Mouse (Mus musculus): ENCODE measurements at regions not wholly inside any gene's neighbourhood (a gene's known extent, or its start where the extent isn't known, plus 50 kb on each side); places are given as distances from the start of the nearest gene placed in this dataset.
A peak's percentile ranks its signal among the peaks of the same experiment; 100 is the strongest.

DNA sequence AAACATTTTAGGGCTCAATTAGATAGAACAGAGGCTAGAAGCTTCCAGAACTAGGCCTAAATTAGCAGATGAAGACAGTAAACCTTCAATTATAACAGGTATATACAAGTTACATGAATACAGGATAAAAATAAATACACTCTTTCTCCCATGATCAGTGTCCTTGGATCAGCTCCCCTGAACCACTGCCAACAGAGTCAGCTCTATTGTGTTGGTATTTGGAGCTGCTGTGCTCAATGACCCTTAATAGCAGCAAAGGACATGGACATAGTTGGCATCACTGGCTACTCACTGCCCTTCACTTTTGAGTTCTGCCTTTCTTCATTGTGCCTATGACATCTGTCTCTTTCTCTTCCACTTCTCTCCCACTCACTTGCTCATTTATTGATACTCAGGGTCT lies 639.1 kb upstream of the 4921530L21Rik start:
- no peak for DNase-seq (ENCODE audit: extremely low read depth, low read depth)

GRCm38 (mm10) chr14:95248859-95249258 lies 632.2 kb upstream of the 4921530L21Rik start:
- no peak for DNase-seq (ENCODE audit: extremely low read depth, low read depth)

DNA sequence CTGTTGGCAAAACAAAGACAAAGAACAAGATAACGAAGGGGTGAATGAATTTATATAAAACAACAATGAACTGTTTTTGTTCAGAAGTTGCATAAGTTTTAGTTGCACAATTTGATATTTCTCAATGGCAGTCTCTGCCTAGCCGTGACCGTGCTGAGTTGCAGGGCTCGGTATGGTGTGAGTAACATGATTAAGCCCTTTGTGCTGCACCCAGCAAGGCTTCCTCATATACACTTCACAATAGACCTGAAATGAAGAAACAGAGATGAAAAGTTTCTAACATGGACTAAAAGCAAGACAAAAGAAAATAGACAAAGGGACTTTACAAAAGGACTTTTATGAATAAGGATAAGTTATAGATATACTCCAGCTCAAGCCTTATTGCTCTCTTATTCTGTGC lies 624.9 kb upstream of the 4921530L21Rik start:
- no peak for DNase-seq (ENCODE audit: extremely low read depth, low read depth)

- DNase-seq (ENCODE audit: extremely low read depth, low read depth): no peak
Observed at GRCm38 (mm10) chr14:95281431-95281830, 599.6 kb upstream of the 4921530L21Rik start.

DNA sequence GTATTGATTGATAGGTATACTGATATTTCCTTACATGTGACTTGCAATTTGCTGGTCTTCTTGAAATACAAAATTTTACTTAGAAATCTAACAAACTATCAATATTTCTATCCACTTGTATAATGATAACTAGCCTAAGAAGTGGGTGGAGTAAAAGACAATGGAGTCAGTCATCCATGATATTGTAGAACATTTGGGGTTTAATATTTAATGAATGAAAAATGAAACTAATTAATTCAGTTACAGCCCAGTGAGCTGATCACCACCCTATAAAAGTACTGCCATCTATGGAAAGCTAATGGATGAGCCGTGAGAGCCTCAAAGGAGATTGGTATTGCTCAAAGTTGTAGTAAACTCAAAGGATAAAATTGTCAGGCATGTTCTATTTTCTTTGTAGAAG lies 599.0 kb upstream of the 4921530L21Rik start:
- no peak for DNase-seq (ENCODE audit: extremely low read depth, low read depth)

DNA sequence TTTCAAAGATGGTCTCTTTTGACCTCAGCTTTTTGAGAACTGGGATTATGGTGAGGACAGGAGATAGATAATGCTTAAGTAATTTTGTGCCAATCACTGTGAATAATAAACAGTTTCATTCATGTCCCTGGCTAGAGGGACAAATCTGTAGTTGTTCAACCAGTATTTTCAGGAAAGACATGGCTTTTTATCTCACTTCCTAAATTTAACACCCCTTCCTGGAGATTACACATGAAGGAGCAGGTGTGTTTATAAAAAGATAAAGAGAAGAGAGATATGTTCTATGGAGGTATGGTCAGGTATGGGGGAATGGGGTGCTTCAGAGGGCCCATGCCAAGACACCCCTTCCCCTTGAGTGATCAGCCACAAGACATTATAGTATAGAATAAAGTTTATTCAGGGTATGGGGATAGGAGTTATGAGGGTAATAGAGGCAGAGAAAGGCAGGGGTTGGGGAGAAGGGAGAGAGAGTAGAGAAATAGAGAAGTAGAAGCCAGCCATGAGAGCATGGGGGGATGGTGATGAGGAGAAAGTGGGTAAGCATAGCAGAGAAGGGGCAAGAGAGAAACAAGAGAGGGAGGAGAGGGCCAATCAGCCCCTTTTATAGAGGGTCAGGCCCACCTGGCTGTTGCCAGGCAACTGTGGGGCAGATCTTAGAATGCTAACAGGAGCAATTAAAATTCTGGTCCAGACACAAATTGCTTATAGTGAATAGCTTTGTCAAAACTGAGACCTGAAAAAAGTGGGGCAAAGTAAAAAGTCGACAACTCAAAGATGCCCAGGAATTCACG lies 566.7 kb upstream of the 4921530L21Rik start:
- DNase-seq (ENCODE audit: extremely low read depth, low read depth): peak; percentile 3

DNA sequence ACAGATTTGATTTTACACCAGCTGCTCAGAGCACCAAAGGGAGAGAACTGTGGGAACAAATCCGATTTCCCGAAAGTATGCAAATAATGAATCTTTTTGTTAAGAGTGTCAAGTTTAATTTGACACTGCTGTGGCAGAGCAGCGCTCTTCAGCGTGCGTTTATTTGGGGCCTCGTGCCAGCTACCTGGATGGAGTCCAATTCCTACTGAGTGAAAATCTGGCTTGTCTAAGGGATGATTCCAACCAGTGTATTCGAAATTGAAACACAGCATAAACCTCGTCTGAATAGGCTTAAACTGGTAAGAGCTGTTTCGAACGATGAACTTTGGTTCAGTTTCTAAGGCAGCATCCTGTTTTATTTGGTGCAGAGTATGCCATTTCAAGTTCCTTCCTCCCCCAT lies 524.1 kb upstream of the 4921530L21Rik start:
- DNase-seq (ENCODE audit: extremely low read depth, low read depth): no peak

Data from MEL-GATA-1-ER (cell line).